Mouse (Mus musculus): Measurements from ENCODE around the gene Kcnd3.

The Kcnd3 gene

GRCm38 (mm10) chr3:105655031-105655585 lies 203.0 kb downstream of the Kcnd3 start:
- no peak for DNase-seq (ENCODE audit: low spot score in 2 of 2)

- DNase-seq (ENCODE audit: low spot score in 2 of 2) = no peak
Measured at GRCm38 (mm10) chr3:105660530-105660929, 208.4 kb downstream of the Kcnd3 start.

GRCm38 (mm10) chr3:105663043-105663442 lies 210.9 kb downstream of the Kcnd3 start:
- DNase-seq (ENCODE audit: low spot score in 2 of 2) = no peak

GRCm38 (mm10) chr3:105665105-105665765 lies 213.1 kb downstream of the Kcnd3 start:
- DNase-seq (ENCODE audit: low spot score in 2 of 2) = no peak

DNA sequence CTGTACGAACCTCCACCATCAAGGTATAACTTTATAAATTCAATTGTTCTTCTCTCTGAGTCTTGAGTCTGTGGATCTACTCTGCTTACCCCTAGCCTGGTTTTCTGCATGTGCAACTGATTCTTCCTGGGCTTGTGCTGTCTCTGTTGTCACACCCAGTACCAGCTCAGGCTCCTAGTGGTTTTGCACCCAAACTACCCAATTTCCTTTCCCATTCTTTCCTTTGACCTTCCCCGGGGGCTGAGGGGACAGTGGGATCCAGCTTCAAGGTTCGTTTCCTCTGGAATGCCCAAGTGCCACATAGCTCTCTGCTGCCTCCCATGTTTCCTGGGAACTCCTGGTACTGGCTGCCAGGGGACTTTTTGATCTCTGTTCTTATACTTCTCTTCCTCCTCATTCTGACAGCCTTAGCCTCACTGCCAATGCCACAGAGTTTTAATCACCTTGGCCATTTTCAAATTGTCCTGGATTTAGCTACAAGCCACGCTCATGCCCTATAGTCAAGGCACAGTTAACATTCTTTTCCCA lies 214.9 kb downstream of the Kcnd3 start:
- no peak for DNase-seq (ENCODE audit: low spot score in 2 of 2)

GRCm38 (mm10) chr3:105668161-105668560 lies 216.0 kb downstream of the Kcnd3 start:
- no peak for DNase-seq (ENCODE audit: low spot score in 2 of 2)

DNA sequence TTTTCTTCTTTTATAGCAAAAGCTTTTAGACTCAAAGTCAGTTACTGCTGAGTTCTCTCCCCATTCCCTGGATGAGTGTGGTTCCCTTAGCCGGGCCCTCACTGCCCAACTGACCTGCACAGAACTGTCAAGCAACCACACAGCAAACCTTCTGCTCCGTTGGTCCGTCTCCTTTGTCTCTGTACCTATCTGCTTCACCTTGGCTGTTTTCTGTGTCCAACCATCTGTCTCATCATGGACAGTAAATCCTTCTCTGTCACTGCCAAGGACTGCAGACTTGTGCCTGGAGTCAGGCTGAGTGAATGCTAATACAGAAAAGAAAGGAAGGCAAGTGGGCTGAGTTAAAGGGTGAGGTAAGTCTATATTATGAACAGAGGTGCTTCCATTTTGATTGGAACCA lies 217.6 kb downstream of the Kcnd3 start:
- DNase-seq (ENCODE audit: low spot score in 2 of 2) = no peak

DNA sequence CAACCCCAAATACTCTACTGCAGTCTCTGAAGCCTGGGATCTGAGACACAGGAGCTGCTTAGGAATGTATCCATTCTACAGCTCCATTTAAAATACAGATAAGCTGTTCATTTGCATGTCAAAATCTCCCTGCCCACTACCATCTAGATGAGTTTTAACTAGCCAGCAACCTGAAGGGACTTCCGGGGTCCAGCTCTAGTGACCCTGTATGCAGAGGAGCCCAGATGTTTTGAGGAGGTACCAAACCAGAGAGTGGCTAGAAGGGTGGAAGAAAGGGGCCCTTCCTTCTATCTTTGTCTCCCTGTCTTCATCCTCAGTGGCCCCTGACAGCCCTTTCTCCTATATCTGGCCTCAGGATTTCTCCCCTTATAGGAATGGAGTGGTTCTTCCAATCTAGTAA lies 218.7 kb downstream of the Kcnd3 start:
- no peak for DNase-seq (ENCODE audit: low spot score in 2 of 2)

- peak; percentile 14 to 45 for DNase-seq (ENCODE audit: low spot score in 2 of 2)
Measured at GRCm38 (mm10) chr3:105674595-105675218, 222.6 kb downstream of the Kcnd3 start.

GRCm38 (mm10) chr3:105675932-105676331 lies 223.8 kb downstream of the Kcnd3 start:
- DNase-seq (ENCODE audit: low spot score in 2 of 2) = no peak

GRCm38 (mm10) chr3:105680346-105680745 lies 228.2 kb downstream of the Kcnd3 start:
- no peak for DNase-seq (ENCODE audit: low spot score in 2 of 2)

- DNase-seq (ENCODE audit: low spot score in 2 of 2) = peak in 1 of 2 experiments; percentile 35
Measured at GRCm38 (mm10) chr3:105686394-105687323, 234.5 kb downstream of the Kcnd3 start.

DNA sequence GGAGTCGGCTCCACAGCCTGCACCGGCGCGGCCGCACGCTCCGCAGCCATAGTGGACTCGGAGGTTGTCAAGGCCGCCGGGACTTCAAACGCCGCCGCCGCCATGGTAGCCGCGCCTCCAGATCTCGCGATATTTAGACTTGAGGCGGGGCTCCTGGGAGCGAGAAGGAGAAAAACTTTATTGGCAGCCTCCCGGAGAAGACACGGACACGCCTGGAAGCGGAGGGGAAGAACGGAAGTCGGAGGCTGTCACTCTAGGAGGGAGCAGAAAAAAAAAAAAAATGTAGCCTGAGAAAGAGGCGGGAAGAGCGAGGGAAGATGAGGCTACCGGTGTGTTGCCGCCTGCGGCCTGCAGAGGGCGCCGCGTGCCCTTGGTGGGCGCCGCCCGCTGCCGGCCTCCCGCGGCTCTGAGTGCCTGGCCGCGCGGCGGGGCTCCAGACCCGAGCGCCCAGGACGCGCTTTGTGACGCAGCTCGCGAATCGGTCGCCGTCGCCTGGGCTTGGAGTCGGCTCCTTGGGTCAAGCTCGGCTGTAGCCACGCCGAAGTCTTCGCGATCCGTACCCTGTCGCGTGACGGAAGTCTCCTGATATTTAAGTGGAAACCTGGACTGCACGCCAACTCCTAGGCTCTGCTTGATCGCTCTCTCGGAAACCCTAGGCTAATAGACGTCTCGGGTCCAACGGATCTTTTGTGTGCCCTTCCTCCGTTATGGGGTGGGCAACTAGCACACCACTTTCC lies 235.4 kb downstream of the Kcnd3 start, which contains the start of gene Ddx20:
Gene Ddx20 (minus strand): TSS at position 251 of the 737 bp plus-strand sequence.
- DNase-seq (ENCODE audit: low spot score in 2 of 2) = peak; percentile 88 to 95

- DNase-seq (ENCODE audit: low spot score in 2 of 2) = no peak
Measured at GRCm38 (mm10) chr3:105688536-105688935, 236.4 kb downstream of the Kcnd3 start.

DNA sequence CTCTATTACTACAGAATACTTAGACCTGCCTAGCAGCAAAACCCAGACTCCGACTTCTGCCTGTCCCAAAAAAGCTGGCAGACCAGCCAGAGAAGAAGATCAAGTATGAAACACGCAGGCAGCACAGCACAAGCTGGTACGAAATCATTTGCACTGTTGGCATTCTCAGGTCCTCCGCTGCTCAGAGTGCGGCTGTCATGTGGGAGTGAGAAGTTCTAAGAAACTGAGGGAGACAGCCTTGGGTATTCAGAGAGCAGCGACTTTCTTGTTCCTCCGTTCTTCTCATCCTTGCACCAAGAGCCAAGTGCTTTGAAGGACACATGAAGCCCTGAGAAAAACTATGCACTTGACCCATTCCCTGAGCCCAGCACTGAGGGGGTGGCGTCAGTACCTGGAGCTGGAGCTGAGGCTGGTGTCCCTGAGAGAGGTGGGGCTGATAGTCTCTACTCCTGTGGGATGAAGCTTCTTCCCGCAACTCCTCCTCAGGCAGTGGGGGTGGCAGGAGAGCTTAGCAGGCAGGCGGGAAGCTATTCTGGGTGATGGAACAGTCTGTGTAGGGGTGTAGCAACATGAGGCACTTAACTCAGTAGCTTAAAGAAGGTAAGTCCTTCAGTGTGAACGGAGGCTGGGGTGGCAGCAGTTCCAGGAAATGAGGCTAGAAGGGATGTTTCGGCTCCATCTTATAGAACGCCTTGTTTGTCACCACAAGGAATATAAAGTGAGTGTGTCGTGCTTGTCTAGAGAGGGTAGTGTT lies 241.4 kb downstream of the Kcnd3 start:
- no peak for DNase-seq (ENCODE audit: low spot score in 2 of 2)

GRCm38 (mm10) chr3:105695476-105696386 lies 243.6 kb downstream of the Kcnd3 start:
- no peak for DNase-seq (ENCODE audit: low spot score in 2 of 2)

DNA sequence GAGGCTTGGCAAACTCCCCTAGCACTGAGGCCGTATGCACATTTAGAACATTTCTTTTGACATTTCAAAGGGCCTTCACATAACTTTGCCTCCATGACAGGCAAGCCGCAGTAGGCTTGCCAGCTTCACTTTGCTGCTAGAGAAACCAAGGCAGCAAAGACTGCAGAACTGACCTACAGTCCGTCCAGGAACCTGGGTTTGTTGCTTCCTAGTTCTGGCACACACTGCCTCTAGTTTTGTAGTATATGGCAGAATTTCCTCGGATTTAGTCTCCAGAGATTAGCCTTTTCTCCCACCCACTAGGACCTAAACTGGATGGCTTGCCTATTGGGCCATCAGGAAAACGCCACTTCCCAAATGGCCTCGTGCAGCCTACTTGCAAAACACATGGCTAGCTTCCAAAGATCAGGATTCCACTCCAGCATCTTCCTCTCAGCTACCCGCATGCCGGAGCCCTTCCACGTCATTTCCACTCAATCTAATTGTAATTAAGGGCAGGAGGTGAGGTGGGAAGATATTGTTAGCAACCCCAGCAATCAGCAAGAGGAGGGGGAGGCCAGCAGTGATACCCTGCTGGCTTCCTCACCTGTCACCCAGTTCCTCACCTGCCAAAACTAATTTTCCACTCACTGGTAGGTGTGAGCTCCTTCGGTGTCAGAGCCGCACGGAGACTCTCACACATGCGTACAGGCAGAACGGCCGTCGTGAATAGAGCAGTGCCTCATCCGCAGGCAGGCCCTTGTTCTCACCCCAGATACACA lies 244.4 kb downstream of the Kcnd3 start:
- DNase-seq (ENCODE audit: low spot score in 2 of 2) = no peak

DNA sequence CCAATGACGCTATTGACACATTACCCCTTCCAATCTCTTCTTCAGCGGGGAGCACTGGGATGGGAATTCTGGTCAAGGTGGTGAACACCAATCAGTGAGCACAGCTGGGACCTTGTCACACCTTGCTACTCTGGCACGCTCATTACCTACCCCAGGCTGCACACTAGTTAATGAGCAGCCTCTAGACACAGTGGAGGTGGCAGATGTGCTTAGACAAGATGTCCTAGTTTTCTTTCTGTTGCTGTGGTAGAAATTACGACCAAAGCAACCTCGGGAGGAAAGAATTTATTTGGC lies 245.0 kb downstream of the Kcnd3 start:
- DNase-seq (ENCODE audit: low spot score in 2 of 2) = no peak

DNA sequence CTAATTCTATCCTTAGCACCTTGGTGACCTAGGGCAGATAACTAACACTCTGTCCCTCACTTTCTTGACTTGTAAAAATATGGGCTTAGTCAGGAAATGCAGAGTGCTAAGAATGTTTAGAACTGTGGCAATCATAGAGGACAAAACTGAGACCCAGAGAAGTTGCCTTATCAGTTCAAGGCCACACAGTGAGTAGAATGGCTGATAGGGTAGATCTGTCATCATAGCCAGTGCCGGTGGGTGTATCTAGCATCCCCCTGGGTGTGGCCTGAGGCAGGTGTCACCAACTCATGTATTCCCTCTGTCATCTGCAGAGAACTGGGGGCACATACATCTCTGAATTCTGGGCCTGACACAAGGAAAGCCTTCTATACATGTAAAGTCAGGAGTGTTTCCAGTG lies 246.2 kb downstream of the Kcnd3 start:
- no peak for DNase-seq (ENCODE audit: low spot score in 2 of 2)
